Mouse (Mus musculus) gastrocnemius, postnatal 4 days (tissue): ENCODE results near the gene Wdr5b. TPM values are rescaled to one million over a fixed set of nuclear protein-coding genes. Genes with fewer than 3 reads are reported as not detected.

ENCODE experiments used
- DNase-seq, 2 experiments: peaks; one replicate each; pipeline ENCODE4 v3.0.0; 2021 to 2022; ENCODE audit warnings: low spot score in 2 of 2, mixed read lengths in 2 of 2
- total RNA-seq, 2 experiments: library from RNA; stranded (reverse); gene quantifications; 2 replicates each; pipeline ENCODE4 v1.2.3; 2021

Gene Wdr5b
- total RNA-seq, 2 experiments from 2014 or later = 5.0 to 5.3 TPM

DNA sequence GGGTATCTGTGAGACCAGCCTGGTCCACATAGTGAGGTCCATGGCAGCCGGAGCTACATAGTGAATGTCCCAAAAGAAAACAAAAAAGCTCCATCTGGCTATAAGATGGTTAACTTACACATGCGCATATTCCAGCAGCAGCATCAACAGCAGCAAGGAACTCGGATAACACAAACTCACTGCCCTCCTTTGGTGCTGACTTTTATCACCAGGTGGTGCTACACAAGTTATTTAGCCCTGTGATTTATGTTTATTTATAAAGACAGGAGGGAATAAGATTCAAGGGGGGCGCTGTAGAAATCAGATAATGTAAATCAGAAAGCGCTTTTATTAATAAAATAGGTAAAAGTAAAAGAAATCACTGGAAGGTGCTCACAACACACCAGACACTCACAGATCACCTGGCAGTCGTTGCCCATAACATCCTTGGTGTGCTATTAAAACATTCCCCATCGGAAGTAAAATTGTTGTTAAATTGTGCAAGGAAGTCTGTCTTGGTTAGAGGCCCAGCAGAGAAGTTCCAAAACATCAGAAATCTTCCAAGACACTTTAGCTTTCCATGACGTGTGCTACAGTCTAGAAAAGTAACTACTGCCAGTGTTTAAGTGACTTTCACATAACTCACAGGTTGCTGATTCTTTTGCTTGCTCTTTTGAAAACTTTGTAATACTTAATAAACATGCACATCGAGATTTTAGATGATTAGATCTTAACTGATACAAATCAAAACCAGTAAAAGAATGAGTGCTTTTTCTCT lies 29.0 kb downstream of the Wdr5b start:
- no peak for DNase-seq

DNA sequence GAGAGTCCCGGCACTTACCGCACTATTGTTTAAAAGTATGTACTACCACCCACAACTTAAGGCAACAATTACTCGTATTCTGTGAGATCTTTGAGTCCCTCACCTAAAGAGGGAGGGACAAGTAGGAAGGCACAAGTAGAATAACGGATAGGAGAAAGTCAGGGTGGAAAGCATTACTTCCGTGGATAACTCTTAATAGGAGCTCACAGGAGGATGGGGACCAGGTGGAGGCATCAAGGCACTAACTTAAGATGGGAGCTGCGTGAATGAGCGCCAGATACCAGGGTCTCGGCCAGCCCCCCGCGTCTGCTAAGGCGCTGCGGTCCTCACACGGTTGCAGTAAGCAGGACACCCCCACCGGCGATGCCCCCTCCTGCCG lies 30.1 kb downstream of the Wdr5b start:
- DNase-seq = no peak

DNA sequence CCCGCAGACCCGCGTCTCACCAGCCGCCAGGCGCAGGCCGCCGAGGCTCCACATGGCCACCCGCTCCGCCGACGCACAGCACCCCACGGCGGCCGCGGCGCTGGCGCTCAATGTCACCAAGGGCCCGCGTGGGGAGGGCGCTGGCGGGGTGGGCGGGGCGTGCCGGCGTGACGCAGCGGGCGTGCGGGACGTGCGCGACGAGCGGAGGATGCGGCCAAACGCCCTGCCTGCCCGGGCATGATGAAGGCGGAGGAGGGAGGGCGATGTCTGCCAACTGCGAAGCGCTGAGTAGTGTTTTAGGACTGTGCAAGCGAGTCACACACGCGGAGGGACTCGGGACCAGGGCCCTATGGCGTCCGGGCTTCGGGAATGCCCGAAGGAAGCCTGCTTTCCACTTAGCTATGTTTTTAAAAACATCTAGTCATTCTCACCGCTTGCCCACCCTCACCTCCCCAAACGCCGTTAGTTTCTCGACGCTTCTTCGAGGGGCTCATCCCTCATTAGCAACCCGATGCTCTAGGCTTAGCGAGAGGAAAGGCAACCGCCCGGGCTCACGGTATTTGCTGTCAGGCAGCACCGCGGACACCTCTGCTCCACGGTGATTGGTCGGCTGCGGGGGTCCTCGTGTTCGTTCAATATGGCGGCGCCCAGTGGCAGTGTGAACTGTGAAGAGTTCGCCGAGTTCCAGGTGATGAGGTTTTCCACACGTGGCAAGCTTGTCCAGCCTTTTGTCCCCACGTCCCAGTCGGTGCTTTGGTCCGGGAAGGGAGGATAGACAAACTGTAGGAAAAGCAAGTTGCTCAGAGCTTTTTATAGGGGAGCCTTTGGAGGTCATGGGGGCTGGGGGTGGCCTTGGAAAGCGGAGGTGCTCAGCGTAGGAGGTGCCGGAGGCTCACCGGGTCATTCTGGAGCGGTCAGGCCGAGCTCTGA lies 30.7 kb downstream of the Wdr5b start, which contains the start of the genes Fam162a and Ccdc58:
Gene Fam162a (minus strand): TSS at position 145 of the 930 bp plus-strand sequence.
Gene Ccdc58 (plus strand): TSS at position 236 of the 930 bp plus-strand sequence.
- DNase-seq = peak; percentile 86 to 93

DNA sequence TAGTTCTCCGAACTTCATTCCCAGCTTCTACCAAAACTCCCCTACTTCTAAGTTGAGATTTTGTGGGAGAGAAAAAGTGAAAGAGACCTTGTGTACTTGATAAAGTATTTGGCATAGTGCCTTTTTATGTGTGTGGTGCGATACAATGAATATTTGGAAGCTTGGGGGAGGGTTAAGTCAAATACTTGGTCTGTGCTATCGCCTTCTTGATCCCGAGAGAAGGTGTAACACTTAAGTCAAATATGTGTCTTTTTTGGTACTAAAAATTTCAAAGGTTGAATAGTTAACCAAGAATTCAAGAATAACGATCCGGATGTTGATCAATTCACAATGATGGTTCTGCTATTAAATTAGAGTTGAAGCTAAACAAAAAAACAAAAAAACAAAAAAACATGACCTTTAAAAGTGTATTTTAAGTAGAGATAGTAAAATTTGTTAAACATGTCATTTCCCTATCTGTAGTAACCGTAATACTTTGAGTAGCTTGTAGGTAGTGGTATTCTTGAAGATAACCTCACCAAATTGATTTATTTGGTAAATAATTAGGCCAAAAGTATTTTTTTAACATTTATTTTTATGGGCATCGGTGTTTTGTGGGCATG lies 31.5 kb downstream of the Wdr5b start:
- DNase-seq = no peak

DNA sequence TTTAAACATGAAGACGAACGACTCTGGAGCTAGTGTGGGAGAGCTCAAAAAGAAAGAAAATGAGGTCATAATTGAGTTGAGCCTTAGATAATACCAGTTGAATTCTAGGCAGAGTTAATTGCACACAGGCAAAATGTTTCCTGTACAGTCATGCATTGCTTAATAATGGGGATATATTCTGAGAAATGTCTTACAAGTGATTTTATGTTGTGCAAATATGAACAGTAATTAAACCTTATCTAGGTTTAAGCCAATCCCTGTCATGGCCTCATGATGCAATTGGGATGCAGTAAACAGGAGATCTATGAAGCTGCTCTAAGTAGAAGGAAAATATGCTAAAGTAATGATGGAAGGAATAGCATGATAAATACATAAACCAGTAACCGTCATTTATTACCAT lies 33.8 kb downstream of the Wdr5b start:
- no peak for DNase-seq

DNA sequence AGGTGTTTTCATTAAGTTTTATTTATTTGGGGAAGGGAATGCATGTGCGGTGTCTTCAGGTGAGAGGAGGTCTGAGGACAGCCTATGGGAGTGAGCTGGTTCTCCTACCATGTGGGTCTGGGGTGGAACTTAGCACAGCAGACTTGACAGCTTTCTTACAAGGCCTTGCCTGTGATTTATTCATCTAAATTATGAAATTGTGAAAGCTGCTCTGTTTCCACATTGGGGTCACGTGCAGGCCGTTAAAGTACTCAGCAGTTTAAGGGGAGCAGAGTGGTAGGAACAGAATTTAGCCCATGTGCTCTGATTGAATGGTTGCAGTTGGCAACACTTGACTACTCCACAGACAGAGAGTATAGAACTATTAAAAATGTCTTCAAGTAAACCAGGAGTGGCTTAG lies 38.9 kb downstream of the Wdr5b start:
- DNase-seq = no peak

DNA sequence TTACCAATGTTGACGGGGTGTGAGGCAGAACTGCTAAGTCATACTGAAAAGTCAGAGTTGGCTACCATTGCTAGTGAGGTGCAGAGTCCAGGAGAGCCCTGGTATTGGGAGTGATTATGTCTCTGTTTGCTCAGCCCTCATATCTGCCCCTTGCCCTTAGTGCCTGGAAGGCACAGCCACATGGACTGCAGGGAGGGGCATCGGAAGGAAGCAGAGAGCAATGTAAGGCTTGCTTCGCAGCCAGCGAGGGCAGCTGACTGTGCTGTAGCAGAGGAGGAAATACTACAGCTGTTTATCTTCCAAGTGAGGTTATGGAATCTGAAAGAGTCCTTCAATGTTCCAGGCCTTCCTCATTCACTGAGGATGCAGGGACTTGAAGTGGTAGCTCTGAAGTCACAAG lies 46.9 kb downstream of the Wdr5b start:
- no peak for DNase-seq

DNA sequence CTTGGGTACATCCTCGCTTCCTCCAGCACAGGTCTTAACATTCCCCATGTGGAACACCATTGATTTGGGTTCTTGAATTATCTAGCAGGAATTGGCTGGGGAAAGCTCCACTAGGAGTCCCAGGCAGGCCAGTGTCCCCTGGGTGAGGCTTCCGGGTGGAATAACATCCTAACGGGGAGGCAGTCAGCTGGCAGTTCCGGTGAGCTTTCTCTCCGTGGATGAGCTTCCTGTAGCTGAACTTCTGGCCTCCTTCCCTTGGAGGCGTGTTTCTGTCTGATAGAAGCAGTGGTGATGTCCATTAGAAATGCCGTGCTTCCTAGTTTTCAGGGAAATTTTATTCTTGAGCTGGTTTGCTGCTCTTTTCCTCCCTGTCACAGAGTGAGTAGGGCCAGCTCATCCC lies 48.1 kb downstream of the Wdr5b start:
- DNase-seq = no peak

DNA sequence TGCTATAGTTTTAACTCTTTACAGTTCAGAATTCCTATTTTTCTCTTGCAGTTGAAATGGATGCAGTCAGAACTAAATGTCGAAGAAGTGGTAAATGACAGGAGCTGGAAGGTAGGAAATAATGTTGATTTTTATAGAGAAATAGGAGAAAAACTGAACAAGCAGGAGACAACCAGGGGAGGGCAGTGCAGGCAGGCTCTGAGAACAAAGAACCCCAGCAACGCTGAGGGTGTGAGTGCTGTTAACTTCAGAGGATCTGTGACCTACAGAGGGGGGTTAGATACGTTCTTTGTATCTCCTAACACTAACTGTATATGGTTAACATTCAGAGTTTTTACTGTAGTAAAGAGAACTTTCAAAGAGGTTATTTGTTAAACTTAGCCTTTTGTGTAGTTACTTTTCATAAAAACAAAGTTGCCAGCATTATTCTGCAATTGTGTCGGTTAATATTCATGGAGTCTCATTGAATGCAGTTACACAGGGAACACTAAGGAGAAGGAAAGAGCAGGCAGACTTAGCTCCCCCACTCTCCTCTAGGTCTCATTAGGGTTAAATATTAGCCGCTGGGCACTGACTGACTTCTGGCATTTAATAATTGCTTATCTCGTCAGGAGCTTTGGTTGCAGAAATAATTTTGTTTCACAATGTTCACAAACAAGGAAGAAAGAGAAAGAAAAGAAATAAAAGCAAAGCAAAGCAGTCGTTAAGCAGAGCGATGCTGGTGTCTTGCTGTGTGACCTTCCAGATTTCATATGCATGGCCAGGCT lies 49.0 kb downstream of the Wdr5b start:
- DNase-seq = no peak

DNA sequence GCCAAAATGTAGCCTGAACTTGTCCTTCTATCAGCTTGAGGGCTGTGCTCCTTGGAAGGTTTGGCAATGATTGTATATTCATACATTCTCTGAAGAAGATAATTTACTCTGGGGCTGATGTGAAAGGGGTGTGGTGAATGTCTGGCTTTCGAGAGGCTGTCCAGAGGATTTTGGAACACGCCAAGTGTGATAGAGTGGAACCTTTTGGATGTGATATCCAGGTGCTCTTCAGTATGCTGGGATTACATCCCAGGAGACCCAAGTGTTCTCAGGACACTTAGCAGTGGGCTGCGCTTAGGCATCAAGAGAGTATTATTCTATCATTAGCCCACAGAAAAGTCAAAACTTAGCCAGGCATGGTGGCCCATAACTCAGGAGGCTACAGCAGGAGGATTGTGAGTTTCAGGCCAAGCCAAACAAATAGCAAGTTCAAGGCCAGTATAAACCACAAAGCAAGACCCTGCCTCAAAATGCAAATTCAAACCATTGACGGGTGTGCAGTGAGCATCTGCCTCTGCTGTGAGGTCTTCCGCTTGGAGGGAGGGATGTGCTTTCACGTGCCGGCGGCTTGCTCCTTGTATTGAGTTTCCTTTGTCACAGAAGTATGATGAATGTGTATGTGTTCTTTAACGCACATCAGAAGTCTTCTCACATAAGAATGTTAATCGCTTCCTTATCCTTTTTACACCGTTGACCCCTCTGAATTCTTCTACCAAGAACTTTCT lies 50.0 kb downstream of the Wdr5b start:
- DNase-seq = no peak

Other genes with a start within 250 kb of the Wdr5b start
- 1 to 10 TPM; 4.9 to 5.2 TPM for gene Parp14, start 169.6 kb upstream of the Wdr5b start, total RNA-seq
- 1 to 10 TPM; 7.6 TPM for gene Parp9, start 102.7 kb upstream of the Wdr5b start, total RNA-seq
- gene Dtx3l, start 102.0 kb upstream of the Wdr5b start, total RNA-seq = 1 to 10 TPM; 4.6 to 5.5 TPM
- gene Kpna1, start 62.4 kb upstream of the Wdr5b start, total RNA-seq = 10 to 100 TPM; 62.5 to 71.0 TPM
- gene Fam162a, start 30.4 kb downstream of the Wdr5b start, total RNA-seq = 100 to 1,000 TPM in 1 of 2 experiments, 10 to 100 TPM in 1; 95.0 to 107 TPM
- 10 to 100 TPM; 38.3 to 42.4 TPM for gene Ccdc58, start 30.5 kb downstream of the Wdr5b start, total RNA-seq
- not detected for gene Csta1, start 90.1 kb downstream of the Wdr5b start, total RNA-seq
- 1 to 10 TPM; 1.1 to 1.8 TPM for gene Stfa2l1, start 115.6 kb downstream of the Wdr5b start, total RNA-seq
- gene Gm5483, start 143.0 kb downstream of the Wdr5b start, total RNA-seq = 1 to 10 TPM in 1 of 2 experiments, under 1 TPM in 1; 0.81 to 5.7 TPM
- gene Gm5416, start 169.2 kb downstream of the Wdr5b start, total RNA-seq = not detected
- under 1 TPM in 1 of 2 experiments, not detected in 1; 0.65 TPM for gene 2010005H15Rik, start 180.3 kb downstream of the Wdr5b start, total RNA-seq
- gene Stfa1, start 235.8 kb downstream of the Wdr5b start, total RNA-seq = 1 to 10 TPM; 1.6 to 5.6 TPM